In the genomic region with DNA sequence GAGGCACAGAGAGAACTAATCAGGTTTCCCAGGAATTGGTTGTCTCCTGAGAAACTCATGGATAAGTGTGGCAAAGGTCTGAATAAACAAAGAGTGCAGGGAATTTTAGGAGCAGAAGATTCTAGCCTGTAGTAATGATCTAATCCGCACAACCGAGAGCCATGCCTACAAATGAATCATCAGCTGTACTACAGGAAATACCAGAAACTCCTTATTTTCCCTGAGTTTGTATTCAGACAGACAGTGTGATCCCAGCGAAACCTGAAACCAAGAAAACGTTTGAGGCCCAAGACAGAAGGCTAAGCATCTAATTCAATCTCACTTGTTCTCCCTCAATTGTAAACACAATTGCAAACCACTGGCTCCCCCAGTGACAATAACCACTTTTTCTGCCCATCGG, we compare ENCODE assay signal across 20 mouse cellular contexts. TPM values are rescaled to one million over a fixed set of nuclear protein-coding genes. Genes with fewer than 3 reads are reported as not detected.
DNase-seq lines count a peak whose midpoint lies in the region; ATAC-seq and TF ChIP-seq lines count a peak whose summit lies in the region.
"Had no signal": no experiment of that assay in that cellular context is flagged by ENCODE, and none has a peak within 500 bp of the region (broad histone marks: within the 10 kb centered on the region; RNA-seq: fewer than 3 reads in every experiment).

No protein-coding gene starts in this region.

- peak; percentile 30 for DNase-seq in embryo, embryonic 10.5 days (ENCODE audit: low spot score)
- DNase-seq in embryo, embryonic 11 days: no peak
- DNase-seq in liver: no peak
- no peak for DNase-seq in frontal cortex, postnatal 14 days (ENCODE audit: low spot score in 2 of 2)
- DNase-seq: cerebellum, adult 8-10 months; liver, postnatal 0 days; lung, postnatal 10 days; right cerebral cortex, postnatal 14 days had no signal

- H3K36me3 ChIP-seq in intestine, embryonic 16.5 days (ENCODE audit: control insufficient read depth, insufficient read depth, low read length): no peaks in the 10 kb centered on the region
- H3K36me3 ChIP-seq in intestine, postnatal 0 days (ENCODE audit: control insufficient read depth, insufficient read depth): no peaks in the 10 kb centered on the region
- no peaks in the 10 kb centered on the region for H3K36me3 ChIP-seq in embryonic facial prominence, embryonic 15.5 days
- no peaks in the 10 kb centered on the region for H3K36me3 ChIP-seq in stomach, embryonic 16.5 days (ENCODE audit: control insufficient read depth, insufficient read depth, low read length)
- H3K36me3 ChIP-seq: hindbrain, embryonic 10.5 days; midbrain, embryonic 15.5 days; neural tube, embryonic 15.5 days; stomach, embryonic 15.5 days had no signal

- peaks cover 4% of the 10 kb centered on the region; the same call in 1 of the 2 replicates for H3K4me1 ChIP-seq in intestine, embryonic 16.5 days (ENCODE audit: control insufficient read depth, insufficient read depth, low read length)
- no peaks in the 10 kb centered on the region for H3K4me1 ChIP-seq in intestine, postnatal 0 days (replicated peaks; ENCODE audit: control insufficient read depth, insufficient read depth, low read length)
- peaks cover 9% of the 10 kb centered on the region; the same call in 1 of the 2 replicates for H3K4me1 ChIP-seq in embryonic facial prominence, embryonic 15.5 days
- 0 out of 2 replicates have a peak, but pooled peaks cover 3% of the 10 kb centered on the region for H3K4me1 ChIP-seq in stomach, embryonic 16.5 days (ENCODE audit: control insufficient read depth, insufficient read depth, low read length)
- H3K4me1 ChIP-seq: megakaryocyte, embryonic 14.5 days; midbrain, embryonic 15.5 days; neural tube, embryonic 15.5 days had no signal

- H3K4me3 ChIP-seq in intestine, embryonic 16.5 days (ENCODE audit: low read length): no peak overlapping the region
- H3K4me3 ChIP-seq in intestine, postnatal 0 days (ENCODE audit: low read depth, low read length): no peak overlapping the region
- no peak overlapping the region for H3K4me3 ChIP-seq in embryonic facial prominence, embryonic 15.5 days (replicated peaks)
- H3K4me3 ChIP-seq in stomach, embryonic 16.5 days (replicated peaks; ENCODE audit: low read length): no peak overlapping the region
- H3K4me3 ChIP-seq: hindbrain, embryonic 10.5 days; megakaryocyte, embryonic 14.5 days; midbrain, embryonic 15.5 days; neural tube, embryonic 15.5 days; stomach, embryonic 15.5 days had no signal

- no peak overlapping the region for H3K9ac ChIP-seq in intestine, embryonic 16.5 days (ENCODE audit: low read depth, low read length)
- H3K9ac ChIP-seq in intestine, postnatal 0 days (ENCODE audit: low read depth, low read length): no peak overlapping the region
- H3K9ac ChIP-seq in embryonic facial prominence, embryonic 15.5 days: no peak overlapping the region
- H3K9ac ChIP-seq in stomach, embryonic 16.5 days (ENCODE audit: low read length): no peak overlapping the region
- H3K9ac ChIP-seq: liver, postnatal 0 days; midbrain, embryonic 15.5 days; neural tube, embryonic 15.5 days; stomach, embryonic 15.5 days had no signal

- no peak for ATAC-seq in intestine, embryonic 16.5 days
- ATAC-seq in intestine, postnatal 0 days: no peak
- ATAC-seq in embryonic facial prominence, embryonic 15.5 days (ENCODE audit: insufficient number of reproducible peaks, low FRiP score, low TSS enrichment, low read depth): no peak
- no peak for ATAC-seq in stomach, embryonic 16.5 days (ENCODE audit: insufficient read depth, low FRiP score)
- ATAC-seq: CD4-positive, CD25-positive, alpha-beta regulatory T cell, adult 4 months; forebrain, embryonic 14.5 days; liver, postnatal 0 days; midbrain, embryonic 15.5 days had no signal

- no peaks in the 10 kb centered on the region for H3K9me3 ChIP-seq in intestine, embryonic 16.5 days (ENCODE audit: control insufficient read depth, low read length)
- H3K9me3 ChIP-seq in intestine, postnatal 0 days (ENCODE audit: control insufficient read depth): no peaks in the 10 kb centered on the region
- no peaks in the 10 kb centered on the region for H3K9me3 ChIP-seq in embryonic facial prominence, embryonic 15.5 days (replicated peaks)
- H3K9me3 ChIP-seq in stomach, embryonic 16.5 days (replicated peaks; ENCODE audit: control insufficient read depth, low read length): no peaks in the 10 kb centered on the region
- H3K9me3 ChIP-seq: hindbrain, embryonic 10.5 days; midbrain, embryonic 15.5 days; stomach, embryonic 15.5 days had no signal

- no peak for TF ChIP-seq CTCF in intestine, postnatal 0 days (IDR thresholded peaks at IDR 0.05; ENCODE audit: low read depth)

- no peak overlapping the region for H3K4me2 ChIP-seq in intestine, embryonic 16.5 days (ENCODE audit: low read depth, low read length)
- H3K4me2 ChIP-seq in intestine, postnatal 0 days (replicated peaks; ENCODE audit: low read depth): no peak overlapping the region
- H3K4me2 ChIP-seq in embryonic facial prominence, embryonic 15.5 days (replicated peaks): no peak overlapping the region
- no peak overlapping the region for H3K4me2 ChIP-seq in stomach, embryonic 16.5 days (ENCODE audit: low read depth, low read length)
- H3K4me2 ChIP-seq: midbrain, embryonic 15.5 days; neural tube, embryonic 15.5 days; stomach, embryonic 15.5 days had no signal

- 41% methylated on average over 5 of the region's 5 CpGs for WGBS in intestine, embryonic 16.5 days
- 44% methylated on average over 5 of the region's 5 CpGs for WGBS in intestine, postnatal 0 days
- 32% methylated on average over 5 of the region's 5 CpGs for WGBS in embryonic facial prominence, embryonic 15.5 days
- WGBS in stomach, embryonic 16.5 days: 28% methylated on average over 5 of the region's 5 CpGs

- H3K27ac ChIP-seq in intestine, embryonic 16.5 days (ENCODE audit: low read length): 0 out of 2 replicates have a peak overlapping the region, but pooled peaks have one; percentile 3
- no peak overlapping the region for H3K27ac ChIP-seq in intestine, postnatal 0 days (ENCODE audit: low read depth, low read length)
- peak overlapping the region; percentile 68 for H3K27ac ChIP-seq in embryonic facial prominence, embryonic 15.5 days (replicated peaks)
- H3K27ac ChIP-seq in stomach, embryonic 16.5 days (ENCODE audit: low read length): peak overlapping the region; percentile 47; the same call in 1 of the 2 replicates
- H3K27ac ChIP-seq: hindbrain, embryonic 10.5 days; midbrain, embryonic 15.5 days; neural tube, embryonic 15.5 days; stomach, embryonic 15.5 days had no signal

- H3K27me3 ChIP-seq in intestine, embryonic 16.5 days (replicated peaks; ENCODE audit: control insufficient read depth, insufficient read depth, low read length): no peaks in the 10 kb centered on the region
- no peaks in the 10 kb centered on the region for H3K27me3 ChIP-seq in intestine, postnatal 0 days (replicated peaks; ENCODE audit: control insufficient read depth, insufficient read depth, low read length)
- no peaks in the 10 kb centered on the region for H3K27me3 ChIP-seq in embryonic facial prominence, embryonic 15.5 days
- H3K27me3 ChIP-seq in stomach, embryonic 16.5 days (ENCODE audit: control insufficient read depth, insufficient read depth, low read length): no peaks in the 10 kb centered on the region
- H3K27me3 ChIP-seq: megakaryocyte, embryonic 14.5 days; midbrain, embryonic 15.5 days; neural tube, embryonic 15.5 days; stomach, embryonic 15.5 days had no signal

RNA-seq across cellular contexts. Expression of a gene that starts 46.1 kb away (rescaled TPM):
- polyA plus RNA-seq in intestine, embryonic 16.5 days (2015; fragmentation: Nextera tagmentation; extraction: Ambion mirVana): 4.9 and 5.9 TPM in 2 replicates
- polyA plus RNA-seq in intestine, postnatal 0 days (2015; fragmentation: Nextera tagmentation; extraction: Ambion mirVana): 1.7 and 2.0 TPM in 2 replicates
- 11.1 and 16.0 TPM in 2 replicates for polyA plus RNA-seq in embryonic facial prominence, embryonic 15.5 days (2015; fragmentation: Nextera tagmentation; extraction: Ambion mirVana)
- 134 and 268 TPM in 2 replicates for polyA plus RNA-seq in stomach, embryonic 16.5 days (2015; fragmentation: Nextera tagmentation; extraction: Ambion mirVana)
- polyA plus RNA-seq: spleen, adult 2 months had no signal
